Comparison of ENCODE assay signal across 8 mouse cellular contexts in the genomic region with DNA sequence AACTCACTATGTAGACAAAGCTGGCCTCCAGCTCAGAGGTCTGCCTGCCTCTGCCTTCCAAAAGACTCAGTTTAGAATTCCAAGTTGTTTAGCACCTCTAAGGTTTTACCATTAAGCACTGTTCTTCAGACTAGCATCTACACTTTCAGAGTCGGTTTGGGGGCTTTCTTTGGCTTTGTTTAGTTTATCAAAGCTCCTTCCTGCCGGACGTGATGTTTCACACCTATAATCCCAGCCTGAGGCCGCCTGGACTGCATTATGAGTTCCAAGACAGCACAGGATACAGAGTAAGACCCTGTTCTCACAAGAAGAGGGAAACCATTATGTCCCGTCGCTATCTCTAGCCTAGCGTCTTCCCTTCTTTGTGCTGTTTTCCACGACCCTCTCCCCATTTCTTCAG. TPM values are rescaled to one million over a fixed set of nuclear protein-coding genes. Genes with fewer than 3 reads are reported as not detected.
DNase-seq lines count a peak whose midpoint lies in the region; ATAC-seq and TF ChIP-seq lines count a peak whose summit lies in the region.

No protein-coding gene starts in this region.

- ATAC-seq in kidney, postnatal 0 days (replicated peaks; ENCODE audit: low FRiP score, low read depth): no peak
- no peak for ATAC-seq in embryonic facial prominence, embryonic 13.5 days (ENCODE audit: insufficient number of reproducible peaks, insufficient read depth, low FRiP score, low TSS enrichment, low read depth)
- ATAC-seq in intestine, embryonic 15.5 days: no peak
- no peak for ATAC-seq in midbrain, postnatal 0 days (ENCODE audit: low FRiP score)

- peak overlapping the region; percentile 89; the same call in 1 of the 2 replicates for H3K9ac ChIP-seq in kidney, postnatal 0 days (ENCODE audit: low read depth, low read length)
- H3K9ac ChIP-seq in embryonic facial prominence, embryonic 13.5 days: peak overlapping the region; percentile 96
- peak overlapping the region; percentile 92 for H3K9ac ChIP-seq in intestine, embryonic 15.5 days
- H3K9ac ChIP-seq in midbrain, postnatal 0 days (replicated peaks; ENCODE audit: low read length, poor library complexity, severe bottlenecking): no peak overlapping the region

- H3K27me3 ChIP-seq in kidney, postnatal 0 days (ENCODE audit: insufficient read depth, low read length): no peaks in the 10 kb centered on the region
- peaks cover 13% of the 10 kb centered on the region for H3K27me3 ChIP-seq in embryonic facial prominence, embryonic 13.5 days
- H3K27me3 ChIP-seq in intestine, embryonic 15.5 days (replicated peaks): no peaks in the 10 kb centered on the region
- H3K27me3 ChIP-seq in midbrain, postnatal 0 days (ENCODE audit: insufficient read depth, low read length): no peaks in the 10 kb centered on the region

- no peak for DNase-seq in kidney, postnatal 0 days (ENCODE audit: low spot score)
- no peak for DNase-seq in kidney, postnatal 14 days
- no peak for DNase-seq in midbrain, postnatal 0 days (ENCODE audit: low spot score)
- DNase-seq in T-cell, adult 2 months (ENCODE audit: low spot score): no peak
- no peak for DNase-seq in layer of hippocampus, adult 8-10 months (ENCODE audit: low spot score in 2 of 2)
- no peak for DNase-seq in cerebellum, adult 11-12 months

- H3K36me3 ChIP-seq in kidney, postnatal 0 days (ENCODE audit: insufficient read depth, low read length): no peaks in the 10 kb centered on the region
- H3K36me3 ChIP-seq in embryonic facial prominence, embryonic 13.5 days: no peaks in the 10 kb centered on the region
- H3K36me3 ChIP-seq in intestine, embryonic 15.5 days: no peaks in the 10 kb centered on the region
- H3K36me3 ChIP-seq in midbrain, postnatal 0 days (ENCODE audit: insufficient read depth, low read length): no peaks in the 10 kb centered on the region

- H3K4me3 ChIP-seq in kidney, postnatal 0 days (replicated peaks; ENCODE audit: low read depth, low read length): peak overlapping the region; percentile 83
- H3K4me3 ChIP-seq in embryonic facial prominence, embryonic 13.5 days: peak overlapping the region; percentile 86
- H3K4me3 ChIP-seq in intestine, embryonic 15.5 days (replicated peaks): peak overlapping the region; percentile 93
- H3K4me3 ChIP-seq in midbrain, postnatal 0 days (ENCODE audit: low read depth, low read length): peak overlapping the region; percentile 90; the same call in 1 of the 2 replicates

- peak overlapping the region; percentile 53 for H3K4me2 ChIP-seq in kidney, postnatal 0 days (ENCODE audit: low read length)
- peak overlapping the region; percentile 73 for H3K4me2 ChIP-seq in embryonic facial prominence, embryonic 13.5 days
- H3K4me2 ChIP-seq in intestine, embryonic 15.5 days (replicated peaks): peak overlapping the region; percentile 62
- H3K4me2 ChIP-seq in midbrain, postnatal 0 days (ENCODE audit: low read depth, low read length, poor library complexity, severe bottlenecking): peak overlapping the region; percentile 82

- peaks cover 30% of the 10 kb centered on the region for H3K4me1 ChIP-seq in kidney, postnatal 0 days (replicated peaks; ENCODE audit: insufficient read depth, low read length)
- peaks cover 51% of the 10 kb centered on the region for H3K4me1 ChIP-seq in embryonic facial prominence, embryonic 13.5 days
- peaks cover 47% of the 10 kb centered on the region for H3K4me1 ChIP-seq in intestine, embryonic 15.5 days (replicated peaks)
- H3K4me1 ChIP-seq in midbrain, postnatal 0 days (ENCODE audit: insufficient read depth, low read length): peaks cover 3% of the 10 kb centered on the region; the same call in 1 of the 2 replicates

- WGBS in kidney, postnatal 0 days: 51% methylated on average over 8 of the region's 8 CpGs
- WGBS in embryonic facial prominence, embryonic 13.5 days: 31% methylated on average over 8 of the region's 8 CpGs
- WGBS in intestine, embryonic 15.5 days: 40% methylated on average over 8 of the region's 8 CpGs
- 48% methylated on average over 8 of the region's 8 CpGs for WGBS in midbrain, postnatal 0 days

- TF ChIP-seq CTCF in kidney, postnatal 0 days (IDR thresholded peaks at IDR 0.05; ENCODE audit: low read depth): no peak
- no peak for TF ChIP-seq CTCF in midbrain, postnatal 0 days (IDR thresholded peaks at IDR 0.05)

- peak overlapping the region; percentile 37; the same call in 1 of the 2 replicates for H3K27ac ChIP-seq in kidney, postnatal 0 days
- no peak overlapping the region for H3K27ac ChIP-seq in embryonic facial prominence, embryonic 13.5 days
- no peak overlapping the region for H3K27ac ChIP-seq in intestine, embryonic 15.5 days
- no peak overlapping the region for H3K27ac ChIP-seq in midbrain, postnatal 0 days (ENCODE audit: low read depth, low read length)

- H3K9me3 ChIP-seq in kidney, postnatal 0 days (replicated peaks; ENCODE audit: low read length): no peaks in the 10 kb centered on the region
- no peaks in the 10 kb centered on the region for H3K9me3 ChIP-seq in embryonic facial prominence, embryonic 13.5 days
- no peaks in the 10 kb centered on the region for H3K9me3 ChIP-seq in intestine, embryonic 15.5 days
- H3K9me3 ChIP-seq in midbrain, postnatal 0 days (ENCODE audit: low read length): no peaks in the 10 kb centered on the region

RNA-seq across cellular contexts. Expression of a gene that starts 2.1 kb away (rescaled TPM):
- 147 and 166 TPM in 2 replicates for polyA plus RNA-seq in kidney, postnatal 0 days (2015; fragmentation: Nextera tagmentation; extraction: Ambion mirVana)
- 121 TPM in 2 replicates for polyA plus RNA-seq in embryonic facial prominence, embryonic 13.5 days (2015; fragmentation: Nextera tagmentation; extraction: Ambion mirVana)
- polyA plus RNA-seq in intestine, embryonic 15.5 days (2015; fragmentation: Nextera tagmentation; extraction: Ambion mirVana): 126 and 135 TPM in 2 replicates
- 47.4 and 55.5 TPM in 2 replicates for total RNA-seq in midbrain, postnatal 0 days (2014; rRNA removed)
- polyA plus RNA-seq in midbrain, postnatal 0 days (2015; fragmentation: Nextera tagmentation; extraction: Ambion mirVana): 38.0 and 38.6 TPM in 2 replicates
- 10 to 100 TPM; 37.4 to 43.1 (median 38.4) TPM for total RNA-seq in layer of hippocampus, adult 8-10 months (2022)
